Mouse (Mus musculus) liver, embryonic 14.5 days (tissue): Measurements from ENCODE around the gene B230307C23Rik.

Experiments
- CTCF ChIP-seq: IDR thresholded peaks from 2 replicates; pipeline ENCODE4 v1.5.1; 2016; ENCODE audit warnings: antibody characterized with exemption, low read depth, control low read depth
- EP300 ChIP-seq: IDR thresholded peaks from 2 replicates; pipeline ENCODE4 v1.6.1; 2016; ENCODE audit warnings: antibody characterized with exemption, low read depth

GRCm38 (mm10) chr16:97952801-97953200, 44.3 kb upstream of the B230307C23Rik start:
- no peak for TF ChIP-seq CTCF
- TF ChIP-seq EP300, result peak; percentile 50
